Mouse (Mus musculus) spleen, postnatal 4 days (tissue): Measurements from ENCODE around the gene Gnl3.

ENCODE experiments used
- DNase-seq, 2 experiments: peaks; one replicate each; pipeline ENCODE4 v3.0.0; 2022; ENCODE audit warnings: low spot score in 2 of 2

The Gnl3 gene

DNA sequence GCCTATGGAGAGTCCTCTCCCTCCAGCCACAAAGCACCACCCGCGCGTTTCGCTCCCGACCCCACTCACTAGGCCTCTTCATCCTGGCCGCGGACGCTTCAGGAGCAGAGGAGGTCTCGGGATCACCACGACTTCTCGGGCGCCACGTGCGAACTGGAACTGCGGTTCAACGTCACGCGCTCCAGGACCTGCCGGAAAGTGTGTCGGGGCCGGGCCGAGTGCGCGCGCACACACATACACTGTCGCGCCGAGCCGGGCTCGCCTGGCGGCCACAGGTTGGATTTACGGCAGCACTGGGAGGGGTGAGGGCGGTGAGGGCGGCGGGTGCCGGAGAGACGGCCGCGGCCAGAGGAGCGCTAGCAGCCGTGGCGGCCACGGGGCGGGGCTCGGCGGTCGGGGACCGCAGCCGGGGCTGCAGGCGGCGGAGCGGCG lies at the start of gene Gnl3, which contains the start of gene Pbrm1:
Gene Gnl3, minus strand, starts transcription at position 293 of the 432 bp plus-strand sequence.
Gene Pbrm1, plus strand, starts transcription at position 279 of the 432 bp plus-strand sequence.
- DNase-seq, result peak; percentile 97 to 99

DNA sequence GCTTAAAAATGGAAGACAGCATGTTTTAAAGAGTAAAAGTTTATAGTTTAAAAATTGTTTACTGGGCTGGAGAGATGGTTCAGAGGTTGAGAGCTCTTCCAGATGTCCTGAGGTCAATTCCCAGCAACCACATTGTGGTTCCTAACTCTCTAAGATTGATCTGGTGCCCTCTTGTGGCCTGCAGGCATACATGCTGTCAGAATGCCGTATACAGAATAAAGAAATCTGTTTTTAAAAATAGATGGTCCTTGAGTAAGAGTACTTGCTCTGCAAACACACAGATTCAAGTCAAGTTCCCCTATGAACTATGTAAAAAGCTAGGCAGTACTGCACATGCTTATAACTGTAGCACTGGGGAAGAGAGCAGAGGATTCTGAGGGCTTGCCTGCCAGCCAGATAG lies 43.3 kb upstream of the Gnl3 start:
- DNase-seq, result no peak

DNA sequence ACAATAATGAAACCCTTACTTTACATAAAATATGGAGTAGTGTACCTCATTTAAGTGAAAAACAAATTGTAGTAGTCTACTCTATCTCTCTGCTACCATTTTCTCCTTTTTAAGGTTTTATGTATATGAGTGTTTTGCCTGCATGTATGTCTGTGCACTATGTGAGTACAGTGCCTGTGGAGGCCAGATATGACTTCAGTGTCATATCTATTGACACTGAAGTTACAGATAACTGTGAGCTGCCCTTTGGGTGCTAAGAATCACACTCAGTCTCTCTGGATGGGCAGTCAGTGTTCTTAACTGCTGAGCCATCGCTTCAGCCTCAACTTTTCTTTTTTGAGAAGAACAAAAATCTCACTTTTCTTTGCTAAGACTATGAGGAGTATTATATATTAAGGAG lies 26.9 kb upstream of the Gnl3 start:
- DNase-seq, result peak in 1 of 2 experiments; percentile 27

DNA sequence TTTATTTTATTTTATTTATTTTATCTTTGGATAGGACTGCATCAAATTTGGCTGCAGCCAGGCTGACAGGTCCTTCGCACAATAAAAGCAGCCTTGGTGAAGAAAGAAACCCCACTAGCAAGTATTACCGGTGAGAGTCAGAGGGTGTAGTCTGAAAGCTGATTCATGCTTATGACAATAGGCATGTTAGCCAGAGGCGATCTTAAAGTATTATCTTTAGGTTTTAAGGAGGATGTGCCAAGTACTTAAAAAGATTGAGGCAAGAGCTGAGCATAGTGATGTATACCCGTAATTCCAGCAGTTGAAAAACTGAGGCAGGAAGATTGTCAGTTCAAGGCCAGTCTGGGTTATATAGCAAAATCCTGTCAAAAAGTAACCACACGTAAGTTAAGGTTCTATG lies 26.3 kb upstream of the Gnl3 start:
- DNase-seq, result no peak

DNA sequence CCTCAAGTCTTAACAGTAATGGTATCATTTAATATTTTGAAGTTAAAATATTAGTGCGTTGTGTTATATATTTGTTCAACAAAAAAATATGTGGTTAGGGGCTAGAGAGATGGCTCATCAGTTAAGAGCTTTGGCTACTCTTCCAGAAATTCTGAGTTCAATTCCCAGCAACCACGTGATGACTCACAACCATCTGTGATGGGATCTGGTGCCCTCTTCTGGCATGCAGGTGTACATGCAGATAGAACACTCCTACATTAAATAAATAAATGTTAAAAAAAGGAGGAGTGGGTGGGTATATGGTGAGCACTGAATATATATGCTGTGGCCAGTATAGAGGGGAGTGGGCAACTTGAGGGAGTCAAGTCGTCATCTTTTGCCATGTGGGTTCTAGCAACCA lies 6.8 kb upstream of the Gnl3 start:
- DNase-seq, result peak in 1 of 2 experiments; percentile 67

DNA sequence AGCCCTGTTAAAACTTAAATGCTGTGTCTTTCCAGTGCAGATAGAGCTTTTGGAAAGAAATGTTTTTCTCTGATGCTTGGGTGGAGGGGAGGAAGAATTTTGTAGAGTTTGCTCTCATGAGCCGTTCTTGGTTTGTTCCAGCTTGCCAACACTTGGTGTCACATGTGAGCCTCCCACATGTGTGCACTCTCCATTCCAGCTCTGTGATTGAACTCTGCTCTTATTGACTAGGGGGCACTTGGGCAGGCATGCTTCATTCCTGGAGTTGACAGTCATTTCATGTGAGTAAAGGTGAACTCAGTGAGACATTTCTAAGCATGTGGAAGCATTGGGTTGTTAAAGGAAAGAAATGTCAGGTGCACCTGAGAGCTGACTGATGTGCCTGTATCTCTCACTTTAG lies 3.6 kb upstream of the Gnl3 start:
- DNase-seq, result no peak

DNA sequence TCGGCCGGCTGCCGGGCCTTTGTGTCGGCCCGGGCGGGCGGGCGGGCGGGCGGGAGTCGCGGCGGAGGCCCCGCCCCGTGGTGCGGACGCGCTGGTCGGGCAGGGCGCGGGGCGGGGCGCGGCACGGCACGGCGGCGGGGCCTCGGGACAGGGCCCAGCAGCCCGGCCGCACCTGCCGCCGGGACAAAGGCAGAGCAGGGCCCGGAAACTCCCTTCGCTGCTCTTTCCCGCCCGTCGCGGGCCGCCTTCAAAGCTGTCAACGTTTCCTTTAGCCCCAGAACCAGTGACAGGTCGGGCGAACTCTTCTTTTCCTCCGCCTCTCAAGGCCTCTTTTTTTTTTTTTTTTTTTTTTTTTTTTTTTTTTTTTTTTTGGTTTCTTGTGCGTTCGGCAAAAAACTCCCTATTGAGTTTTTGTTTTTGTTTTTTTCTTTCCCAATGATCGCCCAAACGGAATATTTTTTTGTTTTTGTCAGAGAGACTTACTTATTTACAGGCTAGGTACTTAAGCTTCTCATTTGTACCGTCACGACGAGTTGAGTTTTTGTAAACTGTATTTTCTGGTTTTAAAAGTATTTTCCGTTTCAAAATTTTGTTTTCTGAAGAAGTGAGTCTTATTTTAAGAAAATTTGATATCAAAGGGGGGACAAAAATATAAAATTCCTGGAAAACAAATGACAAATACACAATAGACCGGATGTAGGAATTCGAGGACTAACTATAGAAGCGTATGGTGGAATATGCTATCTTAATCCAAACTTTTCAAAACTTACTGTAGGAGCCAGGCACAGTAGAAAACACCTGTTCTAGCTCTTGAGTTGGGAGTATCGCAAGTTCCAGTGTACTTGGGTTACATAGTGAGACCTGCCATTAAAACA lies 616 bp upstream of the Gnl3 start:
- DNase-seq, result peak; percentile 83 to 91

DNA sequence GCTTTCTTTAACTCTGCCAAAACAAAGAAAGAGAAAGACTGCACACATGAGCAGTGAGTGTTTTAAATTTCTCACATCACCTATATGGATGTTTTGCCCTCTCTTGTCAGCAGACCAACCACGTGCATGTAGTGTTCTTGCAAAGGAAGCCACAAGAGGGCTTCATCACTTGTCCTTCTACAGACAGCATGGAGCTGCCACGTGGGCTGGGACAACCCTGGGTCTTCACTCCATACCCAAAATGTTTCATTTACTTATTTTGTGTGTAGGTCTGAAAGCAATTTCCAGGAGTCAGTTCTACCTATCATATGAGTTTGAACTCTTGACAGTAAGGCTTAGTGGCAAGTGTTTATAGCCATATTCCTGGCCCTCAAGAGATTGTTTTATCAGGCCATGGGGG lies 1.1 kb downstream of the Gnl3 start:
- DNase-seq, result no peak

DNA sequence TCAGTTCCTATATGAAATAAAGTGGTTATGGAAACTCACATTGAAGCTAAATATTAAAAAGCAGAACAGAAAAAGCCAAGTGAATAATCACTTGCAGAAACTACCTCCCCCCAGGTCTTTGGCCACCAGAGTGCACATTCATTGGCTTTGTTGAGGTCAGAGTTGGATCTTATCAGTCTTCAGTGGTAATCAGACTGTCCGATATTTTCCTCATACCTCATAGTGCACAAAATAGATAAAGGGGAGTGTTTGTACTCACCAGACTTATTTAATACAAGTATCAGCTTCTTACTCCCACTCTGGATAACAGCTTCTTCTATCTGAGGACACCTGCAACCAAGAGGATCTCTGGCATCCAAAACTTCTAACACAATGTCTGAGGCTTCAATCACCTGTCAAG lies 2.9 kb downstream of the Gnl3 start:
- DNase-seq, result no peak

DNA sequence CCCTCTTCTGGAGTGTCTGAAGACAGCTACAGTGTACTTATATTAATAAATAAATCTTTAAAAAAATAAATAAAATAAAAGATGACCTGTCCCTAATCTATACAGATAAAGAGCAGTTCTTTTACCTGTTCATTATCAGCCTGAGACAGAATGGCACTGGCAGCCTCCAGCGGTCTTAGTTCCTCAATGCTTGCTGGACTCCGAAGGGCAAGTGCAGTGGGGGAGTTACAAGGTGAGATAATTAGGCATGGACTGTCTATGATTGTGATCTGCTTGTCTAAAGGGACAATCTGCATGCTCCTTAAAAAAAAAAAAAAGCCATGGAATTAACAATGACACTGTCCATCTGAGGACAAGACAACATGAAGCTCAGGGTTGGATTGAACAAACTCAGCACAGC lies 5.0 kb downstream of the Gnl3 start:
- DNase-seq, result no peak

DNA sequence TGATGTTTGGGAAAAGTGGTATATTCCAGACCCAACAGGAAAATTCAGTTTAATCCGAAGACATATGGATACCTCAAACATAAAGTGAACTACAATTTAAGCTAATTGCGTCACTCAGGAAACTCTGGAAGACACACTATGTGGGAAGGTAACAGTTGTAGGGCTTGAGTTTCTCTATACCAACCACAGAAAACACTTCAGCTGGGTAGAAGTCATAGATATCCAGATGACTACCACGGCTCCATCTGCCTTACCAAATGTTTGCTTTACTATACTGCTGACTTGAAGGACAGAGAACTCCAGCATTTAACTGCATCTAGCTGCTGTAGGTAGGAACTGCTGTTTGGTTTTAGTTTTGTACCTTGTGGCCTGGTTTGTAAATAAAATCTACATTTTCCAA lies 7.4 kb downstream of the Gnl3 start:
- DNase-seq, result no peak

DNA sequence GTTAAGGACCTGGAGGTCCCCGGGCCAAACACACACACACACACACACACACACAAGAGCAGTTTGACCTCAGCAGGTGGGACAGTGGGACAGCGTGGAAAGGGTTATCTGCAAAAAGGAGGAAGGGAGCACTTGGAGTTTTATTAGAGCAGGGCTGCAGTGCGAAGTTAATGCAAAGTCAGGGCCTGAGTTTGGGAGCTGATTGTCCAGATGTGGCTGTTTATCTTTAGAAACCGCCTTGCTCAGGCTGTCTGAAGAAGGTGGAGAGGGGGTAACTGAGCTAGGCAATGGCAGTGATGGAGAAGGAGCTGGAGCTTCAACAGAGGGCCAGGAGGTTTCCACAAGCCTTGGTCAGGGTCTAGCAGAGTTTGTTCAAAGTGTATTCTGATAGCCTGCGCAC lies 12.2 kb downstream of the Gnl3 start:
- no peak for DNase-seq

DNA sequence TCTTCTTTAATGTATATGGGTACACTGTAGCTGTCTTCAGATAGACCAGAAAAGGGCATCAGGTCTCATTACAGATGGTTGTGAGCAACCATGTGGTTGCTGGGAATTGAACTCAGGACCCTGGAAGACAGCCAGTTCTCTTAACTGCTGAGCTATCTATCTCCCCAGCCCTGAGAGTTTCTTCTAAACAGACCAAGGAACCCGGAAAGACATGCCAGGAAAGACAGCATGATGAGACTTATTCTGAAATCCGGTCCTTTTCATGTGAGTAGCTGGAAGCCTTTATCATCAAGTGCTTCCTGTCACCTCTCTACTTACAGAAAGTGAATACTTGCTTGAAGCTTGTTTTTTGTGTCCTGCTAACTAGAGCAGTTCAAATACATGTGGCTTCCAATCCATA lies 14.4 kb downstream of the Gnl3 start:
- no peak for DNase-seq

DNA sequence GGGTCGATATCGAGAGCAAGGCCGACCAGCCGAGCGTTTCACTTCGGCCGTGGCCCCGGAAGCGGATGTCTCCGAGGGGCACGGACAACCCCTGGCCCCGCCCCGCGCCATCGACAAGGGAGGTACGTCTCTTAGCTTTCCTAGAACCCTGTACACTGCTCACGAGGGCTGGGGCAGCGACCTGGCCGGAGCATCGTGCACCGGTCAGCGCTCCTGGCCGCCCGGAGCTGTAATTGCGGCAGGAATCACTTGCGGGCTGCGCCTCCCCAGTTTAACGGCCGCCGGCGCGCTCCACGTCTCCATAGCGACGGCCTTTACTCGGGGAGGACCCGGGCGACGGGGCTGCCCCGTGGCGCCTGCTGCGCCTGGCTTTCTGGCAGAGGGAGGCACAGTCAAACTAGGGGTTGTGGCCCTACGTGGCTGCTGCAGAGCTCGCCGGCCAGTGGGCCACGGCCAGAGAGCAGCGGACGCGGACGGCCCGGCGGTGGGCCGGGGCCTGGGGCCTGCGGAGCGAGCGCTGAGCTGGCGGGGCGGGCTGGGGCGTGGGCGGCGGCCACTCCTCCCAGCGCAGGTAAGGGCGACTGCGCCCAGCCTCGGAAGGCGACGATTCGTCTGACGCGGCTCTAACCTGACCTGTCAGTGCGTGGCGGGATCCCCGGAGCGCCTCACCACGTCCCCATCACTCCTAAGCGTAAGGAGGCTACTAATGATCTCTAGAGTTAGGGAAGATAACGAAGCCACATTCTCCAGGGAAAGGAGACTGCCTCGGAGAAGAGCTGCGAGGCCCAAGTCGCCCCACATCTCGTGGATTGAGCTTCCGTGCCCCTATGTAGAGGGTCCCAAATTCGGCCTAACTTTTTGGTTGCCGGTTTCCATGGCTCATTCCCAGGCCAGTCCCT lies 17.4 kb downstream of the Gnl3 start, which contains the start of the genes Glt8d1 and Spcs1:
Gene Glt8d1, plus strand, starts transcription at position 94 of the 899 bp plus-strand sequence.
Gene Spcs1, minus strand, starts transcription at position 366 of the 899 bp plus-strand sequence.
- DNase-seq, result peak; percentile 83 to 93

DNA sequence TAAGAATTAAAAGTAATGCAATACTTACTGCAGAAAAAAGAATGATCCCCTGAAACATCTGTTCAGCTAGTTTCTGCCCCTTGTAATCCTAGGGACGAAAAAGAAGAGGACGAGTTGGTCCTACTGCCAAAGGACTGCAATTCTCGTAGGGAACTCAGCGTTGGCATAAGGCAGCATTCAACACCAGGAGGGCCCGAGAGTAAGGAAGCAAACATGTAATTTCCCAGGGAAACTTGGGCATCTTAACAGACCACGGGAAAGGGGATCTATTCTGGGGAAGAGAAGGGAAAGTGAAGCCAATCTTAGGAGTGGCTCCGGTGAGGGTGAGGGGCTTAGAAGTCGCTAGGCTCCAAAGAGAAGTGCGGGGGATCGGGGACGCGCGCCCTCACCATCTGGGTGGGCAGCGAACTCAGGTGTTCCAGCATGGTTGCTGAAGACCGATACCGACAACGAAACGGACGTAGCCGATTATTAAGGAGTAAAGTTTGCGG lies 18.1 kb downstream of the Gnl3 start:
- no peak for DNase-seq

DNA sequence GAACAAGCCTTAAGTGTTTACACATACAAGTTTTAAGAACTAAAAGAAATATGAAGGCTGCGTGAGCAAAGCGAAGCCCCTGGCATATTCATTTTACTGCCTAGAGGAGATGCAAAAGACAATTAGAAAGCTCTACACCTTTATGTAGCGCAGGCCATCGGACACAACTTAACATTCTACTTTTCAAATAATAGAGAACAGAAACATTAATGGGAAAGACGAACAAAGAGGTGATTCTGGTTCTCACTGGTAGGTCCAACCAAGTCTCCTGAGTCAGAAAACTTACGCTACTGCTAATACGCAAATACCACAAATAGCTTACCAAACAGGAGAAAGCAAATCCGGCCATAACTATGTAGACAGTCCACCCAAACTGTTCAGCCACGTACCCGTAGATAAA lies 18.6 kb downstream of the Gnl3 start:
- DNase-seq, result no peak

DNA sequence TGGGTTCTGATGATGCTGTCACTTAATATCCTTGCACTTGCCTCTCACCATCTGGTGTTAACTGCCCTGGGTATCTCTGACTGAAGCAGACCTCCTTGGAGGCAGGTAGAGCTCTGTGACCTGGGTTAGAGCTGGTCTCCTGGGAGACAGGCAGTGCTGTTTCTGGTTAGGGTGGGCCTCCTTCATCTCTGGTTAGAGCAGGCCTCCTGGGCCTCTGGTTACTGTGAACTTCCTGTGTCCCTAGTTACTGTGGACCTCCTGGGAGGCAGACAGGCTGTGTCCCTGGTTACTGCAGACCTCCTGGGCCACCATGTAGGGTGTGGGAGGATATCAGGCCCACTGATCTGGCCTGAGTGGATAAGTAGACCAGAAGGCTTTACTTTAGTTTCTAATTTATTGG lies 22.5 kb downstream of the Gnl3 start:
- DNase-seq, result no peak

DNA sequence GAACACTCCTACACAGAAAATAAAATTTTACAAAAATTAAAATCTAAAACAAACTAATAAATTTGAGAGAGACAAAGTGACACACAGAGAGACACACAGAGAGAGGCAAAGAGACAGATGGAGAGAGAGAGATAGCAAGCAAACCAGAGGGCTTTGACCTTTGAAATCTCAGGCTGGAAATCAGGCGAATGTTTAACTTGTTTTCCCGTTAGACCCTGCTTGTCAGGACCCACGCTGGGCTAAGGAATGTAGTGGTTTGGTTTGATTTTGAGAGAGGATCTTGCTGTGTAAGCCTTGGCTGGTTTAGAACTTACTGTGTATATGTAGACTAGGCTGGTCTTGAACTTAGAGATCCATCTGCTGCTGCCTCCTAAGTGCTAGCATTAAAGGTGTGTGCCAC lies 42.7 kb downstream of the Gnl3 start:
- no peak for DNase-seq

DNA sequence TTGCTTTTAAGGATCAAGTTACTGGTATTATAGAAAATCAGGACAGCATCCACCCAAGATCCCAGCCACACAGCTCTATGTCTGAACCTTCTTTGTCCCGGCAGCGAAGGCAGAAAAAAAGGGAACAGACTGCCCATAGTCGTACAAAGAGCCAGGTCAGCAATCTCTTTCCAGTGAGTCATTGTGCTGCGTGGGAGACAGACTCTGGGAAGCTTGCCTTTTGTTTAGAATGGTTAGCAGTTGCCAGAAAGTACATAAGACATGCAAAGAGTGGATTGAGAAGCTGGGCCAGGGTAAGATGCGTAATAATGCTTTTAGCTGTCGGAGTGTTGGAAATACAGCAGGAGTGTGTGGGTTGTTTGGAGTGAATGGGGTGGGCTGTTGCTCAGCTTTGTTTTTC lies 44.7 kb downstream of the Gnl3 start:
- DNase-seq, result no peak
